Mouse (Mus musculus) lung, postnatal 0 days (tissue): ENCODE measurements around the gene Gmds.

Experiments
- CTCF ChIP-seq: IDR thresholded peaks from 2 replicates; pipeline ENCODE4 v1.5.1; 2016; ENCODE audit warnings: antibody characterized with exemption, mild to moderate bottlenecking
- EP300 ChIP-seq: IDR thresholded peaks from 2 replicates; pipeline ENCODE4 v1.6.1; 2016; ENCODE audit warnings: antibody characterized with exemption, mild to moderate bottlenecking, control low read depth

- no peak for TF ChIP-seq CTCF
- no peak for TF ChIP-seq EP300
These were observed 290.3 kb downstream of the Gmds start for GRCm38 (mm10) chr13:32047980-32048959.
